Mouse (Mus musculus) kidney, postnatal 25 days (tissue): ENCODE measurements around the gene Trpm1.

ENCODE experiments used
- DNase-seq, 2 experiments: peaks; one replicate each; pipeline ENCODE4 v3.0.0; 2021; ENCODE audit warnings: mixed read lengths in 2 of 2

Trpm1 gene

GRCm38 (mm10) chr7:64291722-64292121 is 138.1 kb downstream of the Trpm1 start:
- no peak for DNase-seq

GRCm38 (mm10) chr7:64296286-64297010 is 142.8 kb downstream of the Trpm1 start:
- no peak for DNase-seq

- no peak for DNase-seq
Observed at GRCm38 (mm10) chr7:64310241-64310640, 156.6 kb downstream of the Trpm1 start.

- no peak for DNase-seq
Observed at GRCm38 (mm10) chr7:64310756-64311155, 157.1 kb downstream of the Trpm1 start.

DNA sequence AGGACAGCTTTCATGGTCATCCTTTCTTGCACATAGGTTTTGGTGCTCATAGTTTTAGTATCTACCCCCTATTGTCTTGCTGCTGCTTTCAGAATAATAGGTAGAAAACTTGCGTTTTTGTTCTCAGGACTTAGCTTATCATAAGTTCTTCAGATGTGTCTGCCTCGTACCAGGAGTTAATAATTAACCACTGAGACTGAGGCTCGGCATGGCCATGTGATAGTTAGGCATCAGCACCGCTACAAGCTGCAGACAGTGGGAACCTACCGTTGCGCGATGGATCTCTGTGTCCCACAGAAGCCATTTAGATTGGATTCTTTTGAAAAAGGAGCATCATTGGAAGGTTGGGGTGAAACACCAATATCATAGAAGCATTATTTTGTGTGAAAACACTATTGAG is 159.2 kb downstream of the Trpm1 start:
- peak in 1 of 2 experiments; percentile 28 for DNase-seq
